Mouse (Mus musculus): ENCODE results near the gene Exoc4. TPM values are rescaled to one million over a fixed set of nuclear protein-coding genes. Genes with fewer than 3 reads are reported as not detected.
A peak's percentile ranks its signal among the peaks of the same experiment; 100 is the strongest.

The Exoc4 gene
- total RNA-seq, 2 experiments from 2014 or later: 37.6 to 38.2 TPM

GRCm38 (mm10) chr6:33763970-33764369 is 515.1 kb downstream of the Exoc4 start:
- no peak for DNase-seq

- DNase-seq: no peak
These were observed 520.4 kb downstream of the Exoc4 start for GRCm38 (mm10) chr6:33769251-33769650.

- no peak for DNase-seq
These were observed 521.1 kb downstream of the Exoc4 start for GRCm38 (mm10) chr6:33770021-33770420.

GRCm38 (mm10) chr6:33772551-33773315 is 523.8 kb downstream of the Exoc4 start:
- DNase-seq: no peak

- peak; percentile 14 for DNase-seq
These were observed 543.7 kb downstream of the Exoc4 start for GRCm38 (mm10) chr6:33792604-33793003.

- DNase-seq: no peak
These were observed 552.4 kb downstream of the Exoc4 start for GRCm38 (mm10) chr6:33801254-33801653.

- DNase-seq: no peak
These were observed 554.7 kb downstream of the Exoc4 start for GRCm38 (mm10) chr6:33803481-33804098.

- no peak for DNase-seq
These were observed 555.9 kb downstream of the Exoc4 start for GRCm38 (mm10) chr6:33804775-33805174.

GRCm38 (mm10) chr6:33806072-33806782 is 557.3 kb downstream of the Exoc4 start:
- DNase-seq: no peak

- no peak for DNase-seq
These were observed 565.5 kb downstream of the Exoc4 start for GRCm38 (mm10) chr6:33814386-33814785.

- DNase-seq: no peak
These were observed 574.3 kb downstream of the Exoc4 start for GRCm38 (mm10) chr6:33823171-33823570.

GRCm38 (mm10) chr6:33823777-33824302 is 575.0 kb downstream of the Exoc4 start:
- no peak for DNase-seq

GRCm38 (mm10) chr6:33828499-33828898 is 579.6 kb downstream of the Exoc4 start:
- DNase-seq: no peak

- DNase-seq: no peak
These were observed 580.4 kb downstream of the Exoc4 start for GRCm38 (mm10) chr6:33829261-33829660.

- no peak for DNase-seq
These were observed 582.4 kb downstream of the Exoc4 start for GRCm38 (mm10) chr6:33831276-33831675.

- no peak for DNase-seq
These were observed 584.1 kb downstream of the Exoc4 start for GRCm38 (mm10) chr6:33832978-33833377.

GRCm38 (mm10) chr6:33836048-33836780 is 587.3 kb downstream of the Exoc4 start:
- no peak for DNase-seq

- DNase-seq: no peak
These were observed 594.0 kb downstream of the Exoc4 start for GRCm38 (mm10) chr6:33842901-33843300.

GRCm38 (mm10) chr6:33859049-33859448 is 610.2 kb downstream of the Exoc4 start:
- no peak for DNase-seq

- no peak for DNase-seq
These were observed 616.9 kb downstream of the Exoc4 start for GRCm38 (mm10) chr6:33865752-33866151.

GRCm38 (mm10) chr6:33866901-33867580 is 618.2 kb downstream of the Exoc4 start:
- no peak for DNase-seq

- no peak for DNase-seq
These were observed 620.4 kb downstream of the Exoc4 start for GRCm38 (mm10) chr6:33869251-33869650.
